Mouse (Mus musculus) cerebellum, adult 2 months (tissue): Measurements from ENCODE around the gene Ereg. TPM values are rescaled to one million over a fixed set of nuclear protein-coding genes. Genes with fewer than 3 reads are reported as not detected.

Experiments used
- DNase-seq, 2 experiments: peaks; one replicate each; pipeline ENCODE4 v3.0.0; 2021
- H3K27ac ChIP-seq: fragments of 200-500 bp; 2 replicates; pipeline ENCODE4 v1.5.1; 2012; ENCODE audit warnings: low read length, control low read depth, inconsistent platforms; ENCODE audit not compliant: insufficient read depth
- H3K27me3 ChIP-seq: fragments of 200-500 bp; 2 replicates; pipeline ENCODE4 v1.6.1; 2012; ENCODE audit warnings: inconsistent platforms, mild to moderate bottlenecking, low read length, moderate library complexity; ENCODE audit not compliant: control insufficient read depth, insufficient read depth
- H3K4me1 ChIP-seq: fragments of 200-500 bp; 2 replicates; pipeline ENCODE4 v1.6.1; 2011; ENCODE audit warnings: low read length; ENCODE audit not compliant: control insufficient read depth, insufficient read depth
- H3K4me3 ChIP-seq: fragments of 200-500 bp; replicated peaks from 2 replicates; pipeline ENCODE3; 2011; ENCODE audit warnings: mild to moderate bottlenecking, low read depth, low read length, control low read depth; ENCODE audit not compliant: insufficient read depth
- CTCF ChIP-seq: fragments of 200-500 bp; IDR thresholded peaks from 2 replicates; pipeline ENCODE4 v1.5.1; 2011; ENCODE audit warnings: low read depth, mild to moderate bottlenecking, control low read depth, low read length, moderate library complexity, borderline replicate concordance; ENCODE audit not compliant: insufficient read depth
- POLR2A ChIP-seq: fragments of 200-500 bp; IDR thresholded peaks from 2 replicates; pipeline ENCODE4 v1.6.1; 2011; ENCODE audit warnings: low read length, control low read depth, borderline replicate concordance; ENCODE audit not compliant: insufficient read depth
- WGBS: fragments of 180-500 bp; shearing (Covaris S2); methylation state at CpG from one replicate; pipeline ENCODE4 v1.1.7; 2018; 5-methylcytosine and 5-hydroxymethylcytosine counted together
- polyA plus RNA-seq: library from polyadenylated mRNA; depleted of rRNA; stranded (reverse); fragments of >200 nt; gene quantifications from 2 replicates; pipeline ENCODE4 v1.2.3, GENCODE M21; 2012

Gene Ereg
- polyA plus RNA-seq, 1 experiment: not detected

DNA sequence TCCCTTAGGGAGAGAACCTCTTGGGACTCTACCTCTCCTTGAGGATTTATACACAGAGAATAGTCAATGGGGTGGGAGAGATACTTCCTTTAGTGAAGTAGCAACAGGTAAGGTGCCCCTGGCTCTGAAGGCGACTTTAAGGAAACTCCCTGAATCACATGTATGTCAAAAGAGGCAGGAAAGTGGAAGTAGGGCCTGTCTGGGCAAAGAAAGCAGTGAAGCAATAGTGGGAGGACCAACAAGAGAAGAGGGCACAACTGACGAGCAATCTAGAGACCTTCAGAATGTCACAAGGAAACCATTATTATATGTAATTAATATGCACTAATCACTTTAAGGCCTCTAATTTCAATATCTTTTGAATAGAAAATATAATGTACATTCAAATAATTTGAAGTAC is 39.5 kb downstream of the Ereg start:
- Histone ChIP-seq H3K4me3 (no peak overlapping the region), H3K4me1 (no peaks in the 10 kb centered on the region), H3K27ac (no peak overlapping the region), H3K27me3 (no peaks in the 10 kb centered on the region)
- DNase-seq: no peak
- TF ChIP-seq POLR2A (no peak), CTCF (no peak)
- 94% methylated on average over 2 of the region's 2 CpGs for WGBS

GRCm38 (mm10) chr5:91114574-91114973 is 40.2 kb downstream of the Ereg start:
- Histone ChIP-seq H3K27ac (no peak overlapping the region), H3K27me3 (no peaks in the 10 kb centered on the region)

DNA sequence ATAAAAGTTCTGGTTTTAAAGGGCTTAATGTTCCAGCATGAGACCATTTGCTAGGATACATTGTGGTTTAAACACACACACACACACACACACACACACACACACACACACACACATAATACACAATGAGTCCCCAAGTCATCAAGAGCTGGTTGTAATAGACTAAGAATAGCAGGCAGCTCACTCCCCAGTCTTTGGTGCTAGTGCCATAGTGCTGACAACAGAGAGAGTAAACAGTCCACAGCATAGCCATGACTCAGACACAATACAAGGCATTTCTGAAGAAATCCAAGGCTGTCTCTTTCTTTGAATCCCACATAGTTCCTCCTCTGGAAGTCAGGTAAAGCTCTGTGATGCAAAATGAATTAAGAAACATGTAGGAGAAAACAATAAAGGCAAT is 44.2 kb downstream of the Ereg start:
- Histone ChIP-seq H3K4me1 (no peaks in the 10 kb centered on the region), H3K27me3 (no peaks in the 10 kb centered on the region), H3K4me3 (no peak overlapping the region), H3K27ac (no peak overlapping the region)
- no peak for DNase-seq
- TF ChIP-seq POLR2A (no peak), CTCF (no peak)

More at GRCm38 (mm10) chr5:91114574-91114973, 40.2 kb downstream of the Ereg start:
- TF ChIP-seq CTCF (no peak), POLR2A (no peak)
- no peaks in the 10 kb centered on the region for H3K4me1 ChIP-seq
- peak in 1 of 2 experiments; percentile 4 for DNase-seq
- H3K4me3 ChIP-seq: no peak overlapping the region
- WGBS: 52% methylated on average over 1 of the region's 1 CpGs

GRCm38 (mm10) chr5:91123404-91123803 is 49.0 kb downstream of the Ereg start:
- no peak overlapping the region for H3K4me3 ChIP-seq
- no peak overlapping the region for H3K27ac ChIP-seq
- no peak for TF ChIP-seq CTCF
- TF ChIP-seq POLR2A: no peak
- WGBS: 77% methylated on average over 4 of the region's 4 CpGs
- DNase-seq: no peak
- H3K4me1 ChIP-seq: no peaks in the 10 kb centered on the region
- H3K27me3 ChIP-seq: no peaks in the 10 kb centered on the region

DNA sequence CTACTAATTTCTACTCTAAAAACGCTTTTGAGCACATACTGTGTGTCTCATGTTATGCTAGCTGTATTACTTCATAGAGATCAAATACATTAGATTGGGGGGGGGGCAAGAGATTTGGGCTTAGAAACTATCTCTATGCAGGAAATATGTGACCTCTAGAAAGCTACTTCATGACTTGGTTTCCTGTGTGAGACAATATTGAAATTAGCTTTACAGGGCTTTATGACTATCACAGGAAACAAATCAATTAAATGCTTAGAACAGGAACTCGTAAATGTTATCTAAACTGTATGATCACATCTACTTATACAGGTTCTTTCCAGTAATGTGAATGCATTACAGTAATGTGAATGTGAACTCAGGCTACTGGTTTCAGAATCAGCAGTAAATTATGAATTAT is 49.7 kb downstream of the Ereg start:
- Histone ChIP-seq H3K4me1 (no peaks in the 10 kb centered on the region), H3K27me3 (no peaks in the 10 kb centered on the region), H3K27ac (no peak overlapping the region), H3K4me3 (no peak overlapping the region)
- DNase-seq: no peak
- 91% methylated on average over 2 of the region's 2 CpGs for WGBS
- TF ChIP-seq POLR2A (no peak), CTCF (no peak)

- WGBS: 88% methylated on average over 1 of the region's 1 CpGs
- Histone ChIP-seq H3K4me3 (no peak overlapping the region), H3K27ac (no peak overlapping the region), H3K4me1 (no peaks in the 10 kb centered on the region), H3K27me3 (no peaks in the 10 kb centered on the region)
- no peak for DNase-seq
- no peak for TF ChIP-seq CTCF
These were observed 52.2 kb downstream of the Ereg start for GRCm38 (mm10) chr5:91126623-91127022.

- TF ChIP-seq CTCF: no peak
- no peak for TF ChIP-seq POLR2A
- no peak overlapping the region for H3K27ac ChIP-seq
- DNase-seq: no peak
- 49% methylated on average over 1 of the region's 1 CpGs for WGBS
- H3K4me1 ChIP-seq: no peaks in the 10 kb centered on the region
- H3K4me3 ChIP-seq: no peak overlapping the region
- no peaks in the 10 kb centered on the region; the same call in 1 of the 2 replicates for H3K27me3 ChIP-seq
These were observed 60.5 kb downstream of the Ereg start for GRCm38 (mm10) chr5:91134961-91135360.

GRCm38 (mm10) chr5:91138970-91139369 is 64.5 kb downstream of the Ereg start:
- 18% methylated on average over 7 of the region's 7 CpGs for WGBS
- TF ChIP-seq POLR2A: no peak
- TF ChIP-seq CTCF: no peak

DNA sequence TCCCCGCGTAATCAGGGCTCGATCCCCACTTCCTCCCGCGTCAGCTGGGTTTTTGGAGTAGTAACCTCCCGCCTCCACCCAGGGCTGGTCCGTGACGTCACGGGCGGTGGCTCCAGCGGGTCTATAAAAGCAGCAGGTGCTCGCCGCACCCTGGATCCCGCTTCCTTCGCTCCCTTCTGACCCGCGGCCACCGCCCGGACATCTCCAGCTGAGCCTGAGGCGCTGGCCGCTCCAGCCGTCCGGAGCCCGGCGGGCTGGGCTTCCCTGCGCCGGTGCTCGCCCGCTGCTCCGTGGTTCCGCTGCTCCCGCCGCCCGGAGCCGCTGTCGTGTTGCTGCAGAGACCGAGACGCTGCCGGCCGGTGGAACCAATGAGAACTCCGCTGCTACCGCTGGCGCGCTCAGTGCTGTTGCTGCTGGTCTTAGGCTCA is 65.0 kb downstream of the Ereg start, which contains the start of gene Areg:
Gene Areg, plus strand, starts transcription at position 154 of the 428 bp plus-strand sequence.
- no peak for TF ChIP-seq POLR2A
- TF ChIP-seq CTCF: no peak
- Histone ChIP-seq H3K27me3 (no peaks in the 10 kb centered on the region; the same call in 1 of the 2 replicates), H3K27ac (no peak within 1 kb of the TSS), H3K4me1 (no peaks in the 10 kb centered on the region), H3K4me3 (peak within 1 kb of the TSS; percentile 39)
- WGBS: under 1% methylated on average over 44 of the region's 44 CpGs
- peak; percentile 37 for DNase-seq

More at GRCm38 (mm10) chr5:91138970-91139369, 64.5 kb downstream of the Ereg start:
- Histone ChIP-seq H3K27me3 (no peaks in the 10 kb centered on the region; the same call in 1 of the 2 replicates), H3K4me3 (no peak overlapping the region), H3K4me1 (no peaks in the 10 kb centered on the region), H3K27ac (no peak overlapping the region)
- DNase-seq: no peak
